9 mouse cellular contexts compared by ENCODE assay signal in the genomic region with DNA sequence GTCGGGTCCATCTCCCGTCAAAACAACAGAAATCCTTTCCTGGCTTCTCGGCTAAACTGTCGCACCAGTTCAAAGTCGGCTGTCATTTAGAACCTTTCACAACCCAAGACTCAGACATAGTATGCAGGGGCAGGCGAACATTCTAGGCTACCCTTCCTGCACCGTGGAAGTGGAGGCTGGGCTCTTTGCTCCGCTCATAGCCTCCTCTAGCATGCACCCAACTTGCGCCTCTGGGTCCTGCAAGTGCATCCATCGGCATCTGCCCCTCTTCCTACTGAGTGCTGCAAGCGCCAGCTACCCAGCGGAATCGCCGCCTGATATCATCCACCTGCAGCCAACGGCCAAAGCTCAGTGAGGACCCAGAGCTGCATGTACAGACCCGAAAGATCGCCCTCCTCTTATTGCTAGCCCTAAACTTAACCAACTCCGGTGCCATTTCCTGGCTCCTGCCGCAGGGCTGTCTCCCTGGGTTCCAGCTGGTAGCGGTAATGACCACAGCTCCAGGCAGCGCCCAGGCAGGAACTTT. TPM values are rescaled to one million over a fixed set of nuclear protein-coding genes. Genes with fewer than 3 reads are reported as not detected.
DNase-seq lines count a peak whose midpoint lies in the region; ATAC-seq lines count a peak whose summit lies in the region.
"Had no signal": no experiment of that assay in that cellular context is flagged by ENCODE, and none has a peak within 500 bp of the region (broad histone marks: within the 10 kb centered on the region; RNA-seq: fewer than 3 reads in every experiment).

A gene (minus strand): TSS at position 100 of the 526 bp plus-strand sequence.

- 0 out of 2 replicates have a peak, but pooled peaks cover 2% of the 10 kb centered on the region for H3K27me3 ChIP-seq in forebrain, embryonic 16.5 days (replicated peaks; ENCODE audit: control insufficient read depth, insufficient read depth, low read length)
- H3K27me3 ChIP-seq in intestine, embryonic 14.5 days (replicated peaks; ENCODE audit: control insufficient read depth, insufficient read depth, low read length) = peaks cover 43% of the 10 kb centered on the region
- H3K27me3 ChIP-seq in limb, embryonic 15.5 days = peaks cover 17% of the 10 kb centered on the region
- H3K27me3 ChIP-seq: CH12.LX had no signal

- 0% methylated on average over 21 of the region's 21 CpGs for WGBS in forebrain, embryonic 16.5 days
- WGBS in intestine, embryonic 14.5 days = 1% methylated on average over 21 of the region's 21 CpGs
- WGBS in limb, embryonic 15.5 days = under 1% methylated on average over 21 of the region's 21 CpGs

- H3K9ac ChIP-seq in forebrain, embryonic 16.5 days (replicated peaks; ENCODE audit: low read depth, low read length) = peak within 1 kb of the TSS; percentile 70
- peak within 1 kb of the TSS; percentile 40 for H3K9ac ChIP-seq in intestine, embryonic 14.5 days (ENCODE audit: low read length)
- peak within 1 kb of the TSS; percentile 52 for H3K9ac ChIP-seq in limb, embryonic 15.5 days

- H3K4me2 ChIP-seq in forebrain, embryonic 16.5 days (ENCODE audit: low read length) = peak within 1 kb of the TSS; percentile 85
- peak within 1 kb of the TSS; percentile 96 for H3K4me2 ChIP-seq in intestine, embryonic 14.5 days (ENCODE audit: low read length)
- H3K4me2 ChIP-seq in limb, embryonic 15.5 days = peak within 1 kb of the TSS; percentile 98

- no peaks in the 10 kb centered on the region for H3K36me3 ChIP-seq in forebrain, embryonic 16.5 days (ENCODE audit: control insufficient read depth, insufficient read depth)
- H3K36me3 ChIP-seq in intestine, embryonic 14.5 days (ENCODE audit: control insufficient read depth, insufficient read depth, low read length) = no peaks in the 10 kb centered on the region
- no peaks in the 10 kb centered on the region for H3K36me3 ChIP-seq in limb, embryonic 15.5 days

- peak within 1 kb of the TSS; percentile 83 for H3K27ac ChIP-seq in forebrain, embryonic 16.5 days (ENCODE audit: low read length)
- 0 out of 2 replicates have a peak within 1 kb of the TSS, but pooled peaks have one; percentile 22 for H3K27ac ChIP-seq in intestine, embryonic 14.5 days (ENCODE audit: low read depth)
- H3K27ac ChIP-seq in limb, embryonic 15.5 days = peak within 1 kb of the TSS; percentile 79

- no peaks in the 10 kb centered on the region for H3K9me3 ChIP-seq in forebrain, embryonic 16.5 days (ENCODE audit: control insufficient read depth, low read length)
- H3K9me3 ChIP-seq in intestine, embryonic 14.5 days (ENCODE audit: control insufficient read depth, low read length) = no peaks in the 10 kb centered on the region
- H3K9me3 ChIP-seq in limb, embryonic 15.5 days = no peaks in the 10 kb centered on the region

- DNase-seq in heart, adult 11 months = peak; percentile 88
- no peak for DNase-seq in heart, adult 9 months (ENCODE audit: low spot score in 2 of 2)
- DNase-seq in adrenal gland, postnatal 25 days = peak; percentile 12
- no peak for DNase-seq in intestine, embryonic 14.5 days (ENCODE audit: low spot score)
- DNase-seq in retina, embryonic 14.5 days (ENCODE audit: low spot score) = peak; percentile 65

- peaks cover 18% of the 10 kb centered on the region for H3K4me1 ChIP-seq in forebrain, embryonic 16.5 days (replicated peaks; ENCODE audit: control insufficient read depth, insufficient read depth, low read length)
- H3K4me1 ChIP-seq in intestine, embryonic 14.5 days (replicated peaks; ENCODE audit: control insufficient read depth, insufficient read depth, low read length) = 0 out of 2 replicates have a peak, but pooled peaks cover 4% of the 10 kb centered on the region
- H3K4me1 ChIP-seq in limb, embryonic 15.5 days = peaks cover 32% of the 10 kb centered on the region

- peak within 1 kb of the TSS; percentile 56 for H3K4me3 ChIP-seq in forebrain, embryonic 16.5 days (replicated peaks; ENCODE audit: low read length)
- H3K4me3 ChIP-seq in intestine, embryonic 14.5 days (ENCODE audit: low read depth, low read length) = peak within 1 kb of the TSS; percentile 55
- peak within 1 kb of the TSS; percentile 60 for H3K4me3 ChIP-seq in limb, embryonic 15.5 days

- peak; percentile 17 for ATAC-seq in forebrain, embryonic 16.5 days
- no peak for ATAC-seq in intestine, embryonic 14.5 days (replicated peaks; ENCODE audit: low FRiP score, low TSS enrichment, low read depth)
- ATAC-seq in limb, embryonic 15.5 days (ENCODE audit: insufficient number of reproducible peaks, low FRiP score, low TSS enrichment, low read depth) = no peak
- ATAC-seq in megakaryocyte-erythroid progenitor cell, adult 5-6 weeks (replicated peaks; ENCODE audit: low FRiP score, low TSS enrichment, poor library complexity, severe bottlenecking) = no peak

RNA-seq across cellular contexts. Expression of the gene that starts here (rescaled TPM):
- total RNA-seq in adrenal gland, postnatal 25 days (2021) = 3.5 and 3.9 TPM in 2 replicates
- 11.4 and 12.8 TPM in 2 replicates for polyA plus RNA-seq in forebrain, embryonic 16.5 days (2015; fragmentation: Nextera tagmentation; extraction: Ambion mirVana)
- 1.2 and 1.3 TPM in 2 replicates for polyA plus RNA-seq in intestine, embryonic 14.5 days (2014; fragmentation: Nextera tagmentation; extraction: Ambion mirVana)
- polyA plus RNA-seq in limb, embryonic 15.5 days (2015; fragmentation: Nextera tagmentation; extraction: Ambion mirVana) = 2.1 and 2.6 TPM in 2 replicates
- total RNA-seq in megakaryocyte-erythroid progenitor cell, adult 5-6 weeks (2014; fragmentation: Nextera tagmentation) = 0.13 TPM in 1 of 2 replicates, not detected in the other
- not detected in 2 replicates for total RNA-seq in megakaryocyte-erythroid progenitor cell, adult 5-6 weeks (2017)

Comparison
In these comparisons a context has a peak if more than half of its experiments do, and no peak if none do; other contexts are left out.
1. DNase-seq: peak in heart, adult 11 months (single experiment), adrenal gland, postnatal 25 days (single experiment) and retina, embryonic 14.5 days (single experiment); none in heart, adult 9 months (0 of 2) and intestine, embryonic 14.5 days (single experiment).
2. H3K27ac ChIP-seq: peak in every context shown above with its lines; median percentile 83 in forebrain, embryonic 16.5 days; 79 in limb, embryonic 15.5 days; 22 in intestine, embryonic 14.5 days.
3. Peak in every context shown above with its lines, with median percentiles within 50 percentile points of each other: H3K4me2 ChIP-seq, H3K4me3 ChIP-seq and H3K9ac ChIP-seq.